Mouse (Mus musculus) midbrain, embryonic 16.5 days (tissue): Measurements from ENCODE around the gene Pwwp2b. TPM values are rescaled to one million over a fixed set of nuclear protein-coding genes. Genes with fewer than 3 reads are reported as not detected.

Source experiments
- ATAC-seq: fragments of 200-750 bp; cut with Nextera tagmentation; 2 replicates; pipeline ENCODE4 v1.8.0; 2017; ENCODE audit warnings: moderate TSS enrichment
- H3K27ac ChIP-seq: fragments of 300-500 bp; sonication (generic); 2 replicates; pipeline ENCODE4 v1.5.1; 2014; ENCODE audit warnings: mild to moderate bottlenecking, low read length, mixed read lengths
- H3K27me3 ChIP-seq: fragments of 300-500 bp; sonication (generic); 2 replicates; pipeline ENCODE4 v1.6.1; 2014; ENCODE audit warnings: low read depth, low read length, mixed read lengths; ENCODE audit not compliant: control insufficient read depth, insufficient read depth
- H3K36me3 ChIP-seq: fragments of 300-500 bp; sonication (generic); 2 replicates; pipeline ENCODE4 v1.6.1; 2014; ENCODE audit warnings: mild to moderate bottlenecking, low read length, moderate library complexity, mixed read lengths; ENCODE audit not compliant: control insufficient read depth, insufficient read depth
- H3K4me1 ChIP-seq: fragments of 300-500 bp; sonication (generic); 2 replicates; pipeline ENCODE4 v1.6.1; 2014; ENCODE audit warnings: mild to moderate bottlenecking, low read length, mixed read lengths; ENCODE audit not compliant: control insufficient read depth, insufficient read depth
- H3K4me2 ChIP-seq: fragments of 300-500 bp; sonication (generic); 2 replicates; pipeline ENCODE4 v1.6.1; 2014; ENCODE audit warnings: mild to moderate bottlenecking, low read length, mixed read lengths
- H3K4me3 ChIP-seq: fragments of 300-500 bp; sonication (generic); 2 replicates; pipeline ENCODE4 v1.5.1; 2014; ENCODE audit warnings: low read depth, mild to moderate bottlenecking, low read length, moderate library complexity, mixed read lengths
- H3K9ac ChIP-seq: fragments of 300-500 bp; sonication (generic); 2 replicates; pipeline ENCODE4 v1.6.1; 2014; ENCODE audit warnings: low read depth, low read length, mixed read lengths
- H3K9me3 ChIP-seq: fragments of 300-500 bp; sonication (generic); replicated peaks from 2 replicates; pipeline ENCODE4 v1.6.1; 2014; ENCODE audit warnings: mild to moderate bottlenecking, low read length, mixed read lengths; ENCODE audit not compliant: control insufficient read depth, poor library complexity, severe bottlenecking
- WGBS: fragments of 180-500 bp; shearing (Covaris S2); extraction: QIAGEN DNeasy Blood & Tissue Kit; methylation state at CpG from one replicate; pipeline ENCODE4 v1.1.7; 2014; 5-methylcytosine and 5-hydroxymethylcytosine counted together
- polyA plus RNA-seq: library from polyadenylated mRNA; unstranded; fragments of >200 nt; fragmentation: Nextera tagmentation; extraction: Ambion mirVana; gene quantifications from 2 replicates; pipeline ENCODE4 v1.2.1, GENCODE M21; 2015

The Pwwp2b gene
- polyA plus RNA-seq, 1 experiment from 2014 or later, result 4.4 TPM

GRCm38 (mm10) chr7:139295653-139296052, 47.4 kb downstream of the Pwwp2b start:
- Histone ChIP-seq H3K9ac (no peak overlapping the region), H3K9me3 (no peaks in the 10 kb centered on the region), H3K36me3 (no peaks in the 10 kb centered on the region), H3K4me3 (no peak overlapping the region), H3K4me2 (no peak overlapping the region), H3K27me3 (no peaks in the 10 kb centered on the region), H3K4me1 (no peaks in the 10 kb centered on the region), H3K27ac (no peak overlapping the region)
- 93% methylated on average over 1 of the region's 1 CpGs for WGBS
- ATAC-seq, result no peak

GRCm38 (mm10) chr7:139296552-139297100, 48.3 kb downstream of the Pwwp2b start:
- H3K4me3 ChIP-seq, result no peak overlapping the region
- ATAC-seq, result no peak
- no peak overlapping the region for H3K4me2 ChIP-seq
- WGBS, result 84% methylated on average over 8 of the region's 10 CpGs
- no peak overlapping the region for H3K27ac ChIP-seq
- no peak overlapping the region for H3K9ac ChIP-seq
- no peaks in the 10 kb centered on the region for H3K36me3 ChIP-seq
- no peaks in the 10 kb centered on the region for H3K27me3 ChIP-seq
- no peaks in the 10 kb centered on the region for H3K9me3 ChIP-seq
- no peaks in the 10 kb centered on the region for H3K4me1 ChIP-seq

- Histone ChIP-seq H3K27me3 (no peaks in the 10 kb centered on the region), H3K36me3 (no peaks in the 10 kb centered on the region), H3K27ac (no peak overlapping the region), H3K9ac (no peak overlapping the region), H3K4me2 (no peak overlapping the region), H3K9me3 (no peaks in the 10 kb centered on the region), H3K4me1 (no peaks in the 10 kb centered on the region), H3K4me3 (no peak overlapping the region)
- ATAC-seq, result no peak
- whole genome bisulfite sequencing, result 45% methylated on average over 4 of the region's 4 CpGs
These were observed 50.2 kb downstream of the Pwwp2b start for GRCm38 (mm10) chr7:139298446-139298845.

- Histone ChIP-seq H3K4me3 (no peak overlapping the region), H3K4me2 (no peak overlapping the region), H3K36me3 (no peaks in the 10 kb centered on the region), H3K27me3 (no peaks in the 10 kb centered on the region), H3K9ac (no peak overlapping the region), H3K9me3 (no peaks in the 10 kb centered on the region), H3K4me1 (no peaks in the 10 kb centered on the region), H3K27ac (no peak overlapping the region)
- 22% methylated on average over 8 of the region's 8 CpGs for WGBS
- ATAC-seq, result 0 out of 2 replicates have a peak, but pooled peaks have one; percentile 18
These were observed 51.1 kb downstream of the Pwwp2b start for GRCm38 (mm10) chr7:139299424-139299823.

- ATAC-seq, result no peak
- 58% methylated on average over 7 of the region's 7 CpGs for WGBS
- H3K27ac ChIP-seq, result no peak overlapping the region
These were observed 52.1 kb downstream of the Pwwp2b start for GRCm38 (mm10) chr7:139300423-139300822.

GRCm38 (mm10) chr7:139301505-139301904, 53.2 kb downstream of the Pwwp2b start:
- Histone ChIP-seq H3K4me1 (no peaks in the 10 kb centered on the region), H3K27me3 (no peaks in the 10 kb centered on the region), H3K9me3 (no peaks in the 10 kb centered on the region), H3K4me2 (no peak overlapping the region), H3K4me3 (no peak overlapping the region), H3K9ac (no peak overlapping the region), H3K27ac (no peak overlapping the region), H3K36me3 (no peaks in the 10 kb centered on the region)
- 80% methylated on average over 8 of the region's 8 CpGs for WGBS
- no peak for ATAC-seq

More at GRCm38 (mm10) chr7:139300423-139300822, 52.1 kb downstream of the Pwwp2b start:
- Histone ChIP-seq H3K27me3 (no peaks in the 10 kb centered on the region), H3K36me3 (no peaks in the 10 kb centered on the region), H3K9me3 (no peaks in the 10 kb centered on the region), H3K9ac (no peak overlapping the region), H3K4me3 (no peak overlapping the region), H3K4me2 (no peak overlapping the region), H3K4me1 (no peaks in the 10 kb centered on the region)

- Histone ChIP-seq H3K27me3 (no peaks in the 10 kb centered on the region), H3K27ac (no peak overlapping the region), H3K4me2 (no peak overlapping the region), H3K9ac (no peak overlapping the region), H3K4me1 (no peaks in the 10 kb centered on the region), H3K36me3 (no peaks in the 10 kb centered on the region), H3K9me3 (no peaks in the 10 kb centered on the region), H3K4me3 (no peak overlapping the region)
- ATAC-seq, result no peak
- 60% methylated on average over 5 of the region's 5 CpGs for WGBS
These were observed 54.0 kb downstream of the Pwwp2b start for GRCm38 (mm10) chr7:139302314-139302713.

GRCm38 (mm10) chr7:139303280-139304011, 55.2 kb downstream of the Pwwp2b start:
- no peaks in the 10 kb centered on the region for H3K4me1 ChIP-seq
- H3K27ac ChIP-seq, result no peak overlapping the region
- H3K36me3 ChIP-seq, result no peaks in the 10 kb centered on the region
- 39% methylated on average over 6 of the region's 6 CpGs for WGBS
- H3K9ac ChIP-seq, result no peak overlapping the region
- no peaks in the 10 kb centered on the region for H3K27me3 ChIP-seq
- no peaks in the 10 kb centered on the region for H3K9me3 ChIP-seq
- ATAC-seq, result 0 out of 2 replicates have a peak, but pooled peaks have one; percentile 33
- H3K4me3 ChIP-seq, result no peak overlapping the region
- no peak overlapping the region for H3K4me2 ChIP-seq

- H3K4me1 ChIP-seq, result no peaks in the 10 kb centered on the region
- no peaks in the 10 kb centered on the region for H3K36me3 ChIP-seq
- no peak overlapping the region for H3K4me3 ChIP-seq
- no peak overlapping the region for H3K27ac ChIP-seq
- H3K4me2 ChIP-seq, result no peak overlapping the region
- H3K9me3 ChIP-seq, result no peaks in the 10 kb centered on the region
- WGBS, result 49% methylated on average over 5 of the region's 5 CpGs
- no peak overlapping the region for H3K9ac ChIP-seq
- no peaks in the 10 kb centered on the region for H3K27me3 ChIP-seq
- ATAC-seq, result no peak
These were observed 56.0 kb downstream of the Pwwp2b start for GRCm38 (mm10) chr7:139304322-139304721.
